ENCODE assay signal across 7 mouse cellular contexts in the genomic region with DNA sequence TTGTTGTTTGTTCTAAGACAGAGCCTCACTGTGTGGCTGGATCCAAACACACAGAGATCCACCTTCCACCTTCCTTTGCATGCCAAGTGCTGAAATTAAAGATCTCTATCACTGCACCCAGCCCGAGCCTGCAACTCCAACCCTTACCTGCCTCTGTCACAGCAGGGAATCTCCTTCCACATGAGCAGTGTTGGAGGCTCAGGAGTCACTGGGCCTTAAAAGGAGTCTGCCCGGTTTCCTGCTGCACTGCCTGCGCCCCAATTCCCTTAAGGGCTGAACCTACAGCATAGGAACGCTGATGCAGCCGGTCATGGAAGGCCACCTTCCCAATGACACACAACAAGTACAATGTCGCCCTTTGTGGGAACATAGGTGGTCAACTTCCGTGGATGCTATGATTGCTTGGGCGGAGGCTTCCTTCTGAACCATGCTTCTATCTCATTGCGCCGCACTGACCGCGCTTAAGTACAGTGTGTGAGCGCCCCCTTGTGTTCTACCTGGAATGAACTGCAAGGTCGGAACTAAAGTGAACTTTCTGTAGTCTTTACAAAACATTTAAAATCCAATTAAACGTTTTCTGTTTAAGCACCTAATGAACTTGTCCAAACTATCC. TPM values are rescaled to one million over a fixed set of nuclear protein-coding genes. Genes with fewer than 3 reads are reported as not detected.
DNase-seq lines count a peak whose midpoint lies in the region; ATAC-seq lines count a peak whose summit lies in the region.

No protein-coding gene starts in this region.

- no peak overlapping the region for H3K4me3 ChIP-seq in intestine, embryonic 14.5 days (ENCODE audit: low read depth, low read length)
- H3K4me3 ChIP-seq in midbrain, embryonic 11.5 days (ENCODE audit: low read depth, low read length): no peak overlapping the region

- DNase-seq in adrenal gland, adult 18-20 months (ENCODE audit: low spot score in 2 of 2): peak; percentile 69 to 77
- DNase-seq in embryo, embryonic 10 days (ENCODE audit: low spot score): peak; percentile 92
- peak; percentile 31 for DNase-seq in gastrocnemius, postnatal 25 days
- DNase-seq in intestine, embryonic 14.5 days (ENCODE audit: low spot score): peak; percentile 88
- DNase-seq in left cerebral cortex, postnatal 10 days (ENCODE audit: extremely low spot score in 1 of 2, low spot score in 2 of 2): peak; percentile 61 to 79
- peak; percentile 96 for DNase-seq in midbrain, embryonic 11.5 days (ENCODE audit: low spot score, missing footprints)
- DNase-seq in skeletal muscle tissue, adult 2 months (ENCODE audit: low read depth, low spot score): peak; percentile 52

- H3K27me3 ChIP-seq in intestine, embryonic 14.5 days (replicated peaks; ENCODE audit: control insufficient read depth, insufficient read depth, low read length): no peaks in the 10 kb centered on the region
- no peaks in the 10 kb centered on the region for H3K27me3 ChIP-seq in midbrain, embryonic 11.5 days (ENCODE audit: control insufficient read depth, insufficient read depth, low read length)

- no peak overlapping the region for H3K9ac ChIP-seq in intestine, embryonic 14.5 days (ENCODE audit: low read length)
- peak overlapping the region; percentile 17; the same call in 1 of the 2 replicates for H3K9ac ChIP-seq in midbrain, embryonic 11.5 days (ENCODE audit: low read length)

- no peaks in the 10 kb centered on the region for H3K36me3 ChIP-seq in intestine, embryonic 14.5 days (ENCODE audit: control insufficient read depth, insufficient read depth, low read length)
- H3K36me3 ChIP-seq in midbrain, embryonic 11.5 days (ENCODE audit: control insufficient read depth, insufficient read depth, low read length): no peaks in the 10 kb centered on the region

- H3K9me3 ChIP-seq in intestine, embryonic 14.5 days (ENCODE audit: control insufficient read depth, low read length): no peaks in the 10 kb centered on the region
- no peaks in the 10 kb centered on the region for H3K9me3 ChIP-seq in midbrain, embryonic 11.5 days (ENCODE audit: control insufficient read depth, low read length)

- no peaks in the 10 kb centered on the region for H3K4me1 ChIP-seq in intestine, embryonic 14.5 days (replicated peaks; ENCODE audit: control insufficient read depth, insufficient read depth, low read length)
- 0 out of 2 replicates have a peak, but pooled peaks cover 3% of the 10 kb centered on the region for H3K4me1 ChIP-seq in midbrain, embryonic 11.5 days (ENCODE audit: control insufficient read depth, insufficient read depth, low read length)

- intact Hi-C loops in left cerebral cortex, postnatal 10 days (cut with DNase I): loop anchor here (2.0 to 5.0 kb wide), 2 partner anchors 139 to 600 kb away; partner anchors contain the start of gene Adamts8

- H3K27ac ChIP-seq in intestine, embryonic 14.5 days (ENCODE audit: low read depth): no peak overlapping the region
- no peak overlapping the region for H3K27ac ChIP-seq in midbrain, embryonic 11.5 days (ENCODE audit: low read depth, low read length)

- WGBS in intestine, embryonic 14.5 days: 9% methylated on average over 15 of the region's 15 CpGs
- WGBS in midbrain, embryonic 11.5 days: 9% methylated on average over 15 of the region's 15 CpGs

- H3K4me2 ChIP-seq in intestine, embryonic 14.5 days (ENCODE audit: low read length): peak overlapping the region; percentile 27; the same call in 1 of the 2 replicates
- no peak overlapping the region; the same call in 1 of the 2 replicates for H3K4me2 ChIP-seq in midbrain, embryonic 11.5 days

- peak; percentile 38; the same call in 1 of the 2 replicates for ATAC-seq in intestine, embryonic 14.5 days (replicated peaks; ENCODE audit: low FRiP score, low TSS enrichment, low read depth)
- ATAC-seq in midbrain, embryonic 11.5 days (ENCODE audit: low FRiP score): peak; percentile 70; the same call in 1 of the 2 replicates

RNA-seq across cellular contexts. Expression of gene St14, which starts 49.5 kb away (rescaled TPM):
- total RNA-seq in adrenal gland, adult 18-20 months (2021): 1 to 10 TPM in 1 of 2 experiments, under 1 TPM in 1; 0.42 to 1.2 TPM
- total RNA-seq in gastrocnemius, postnatal 25 days (2021): under 1 TPM; 0.20 to 0.27 TPM
- polyA plus RNA-seq in intestine, embryonic 14.5 days (2014; fragmentation: Nextera tagmentation; extraction: Ambion mirVana): 55.7 and 60.8 TPM in 2 replicates
- under 1 TPM; 0.30 to 0.49 TPM for total RNA-seq in left cerebral cortex, postnatal 10 days (2021)
- 0.54 and 0.60 TPM in 2 replicates for polyA plus RNA-seq in midbrain, embryonic 11.5 days (2014; fragmentation: Nextera tagmentation; extraction: Ambion mirVana)

RNA-seq across cellular contexts. Expression of gene Zbtb44, which starts 51.7 kb away (rescaled TPM):
- total RNA-seq in adrenal gland, adult 18-20 months (2021): 10 to 100 TPM; 27.0 to 55.9 TPM
- 10 to 100 TPM; 52.3 to 58.9 TPM for total RNA-seq in gastrocnemius, postnatal 25 days (2021)
- 8.5 and 10.2 TPM in 2 replicates for polyA plus RNA-seq in intestine, embryonic 14.5 days (2014; fragmentation: Nextera tagmentation; extraction: Ambion mirVana)
- 10 to 100 TPM; 43.6 to 45.7 TPM for total RNA-seq in left cerebral cortex, postnatal 10 days (2021)
- 4.5 and 5.7 TPM in 2 replicates for polyA plus RNA-seq in midbrain, embryonic 11.5 days (2014; fragmentation: Nextera tagmentation; extraction: Ambion mirVana)

Comparison
In these comparisons a context has a peak if more than half of its experiments do, and no peak if none do; other contexts are left out.
1. DNase-seq: peak in every context shown above with its lines; median percentile 96 in midbrain, embryonic 11.5 days; 92 in embryo, embryonic 10 days; 88 in intestine, embryonic 14.5 days; 73 in adrenal gland, adult 18-20 months; 70 in left cerebral cortex, postnatal 10 days; 52 in skeletal muscle tissue, adult 2 months; 31 in gastrocnemius, postnatal 25 days.